Mouse (Mus musculus) ES-Bruce4 (cell line): ENCODE data around the gene Lipa.

Experiments
- CTCF ChIP-seq: IDR thresholded peaks from one replicate; pipeline ENCODE4 v1.8.1; 2011; ENCODE audit warnings: low read depth, low read length
- POLR2A ChIP-seq: IDR thresholded peaks from one replicate; pipeline ENCODE4 v1.8.1; 2011; ENCODE audit warnings: low read length; ENCODE audit not compliant: insufficient read depth

DNA sequence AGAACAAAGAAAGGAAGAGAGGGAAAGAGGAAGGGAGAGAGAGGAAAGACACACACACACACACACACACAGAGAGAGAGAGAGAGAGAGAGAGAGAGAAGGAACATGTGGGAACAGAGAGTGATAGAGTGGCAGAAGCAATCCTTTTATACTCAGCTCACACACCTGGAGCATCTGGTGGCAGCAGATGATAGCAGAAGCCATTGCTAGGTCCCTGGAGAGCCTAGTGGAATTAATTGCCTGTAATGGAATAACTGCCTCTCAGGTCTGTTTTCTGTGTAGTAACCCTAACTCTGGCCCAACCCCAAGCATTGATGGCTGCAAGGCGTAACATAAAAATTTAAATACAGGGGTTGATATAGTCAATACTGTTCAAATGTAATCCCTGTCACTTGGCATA is 43.8 kb upstream of the Lipa start:
- TF ChIP-seq POLR2A, result no peak
- TF ChIP-seq CTCF, result no peak
